Mouse (Mus musculus): Measurements from ENCODE around the gene Dusp22. TPM values are rescaled to one million over a fixed set of nuclear protein-coding genes. Genes with fewer than 3 reads are reported as not detected.

Dusp22 gene
- polyA plus RNA-seq (2015; fragmentation: Nextera tagmentation; extraction: Ambion mirVana), result 25.0 and 28.4 TPM in 2 replicates

DNA sequence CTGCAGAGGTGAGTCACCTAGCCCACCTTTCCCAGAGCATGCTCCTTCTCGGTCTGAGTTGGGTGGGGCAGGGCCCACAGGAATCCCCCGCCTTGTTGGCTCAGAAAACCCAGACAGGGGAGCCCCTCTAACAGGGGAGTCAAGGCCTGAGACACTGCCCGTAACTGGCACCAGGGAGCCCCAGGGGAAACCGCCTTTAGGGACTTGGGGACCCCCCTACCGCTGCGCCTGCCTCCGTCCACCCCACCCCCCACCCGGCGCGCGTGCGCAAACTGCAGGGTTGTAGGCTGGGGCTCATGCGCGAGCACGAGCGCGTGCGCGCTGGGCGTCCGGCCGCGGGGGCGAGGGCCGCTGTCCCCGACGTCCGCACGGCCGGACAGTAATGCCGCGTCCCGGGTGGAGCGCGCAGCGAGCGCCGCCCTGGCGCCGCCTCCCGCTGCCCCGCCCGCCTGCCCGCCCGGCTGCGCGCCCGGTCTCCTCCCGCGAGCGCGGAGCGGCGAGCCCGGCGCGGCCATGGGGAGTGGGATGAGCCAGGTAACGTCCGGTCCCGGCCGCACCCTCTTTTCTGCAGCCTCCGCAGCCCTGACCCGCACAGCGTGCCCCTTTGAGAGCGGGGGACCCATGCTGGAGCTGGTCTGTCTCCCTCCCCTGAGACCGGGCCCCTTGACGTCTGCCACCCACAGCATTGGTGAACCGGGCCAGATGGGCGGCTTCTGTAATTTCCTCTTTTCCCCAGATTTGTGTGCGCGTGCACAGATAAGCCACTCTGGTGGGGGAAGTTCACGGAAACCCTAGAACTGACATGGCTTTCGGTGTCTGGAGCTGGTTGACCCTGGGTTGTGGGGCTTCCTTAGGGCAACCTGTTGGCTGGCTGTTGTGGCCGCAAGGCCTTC, at the start of gene Dusp22:
Gene Dusp22 (plus strand): TSS at position 387 of the 893 bp plus-strand sequence.
- whole genome bisulfite sequencing, result 1% methylated on average over 73 of the region's 74 CpGs
- H3K4me3 ChIP-seq (replicated peaks), result peak within 1 kb of the TSS; percentile 80
- no peaks in the 10 kb centered on the region for H3K27me3 ChIP-seq (replicated peaks)
- no peaks in the 10 kb centered on the region for H3K4me1 ChIP-seq
- H3K9ac ChIP-seq, result peak within 1 kb of the TSS; percentile 68
- peak within 1 kb of the TSS; percentile 77 for H3K27ac ChIP-seq
- no peaks in the 10 kb centered on the region for H3K36me3 ChIP-seq
- peak within 1 kb of the TSS; percentile 78 for H3K4me2 ChIP-seq
- H3K9me3 ChIP-seq, result no peaks in the 10 kb centered on the region
- peak; percentile 97 for ATAC-seq (ENCODE audit: insufficient read depth, low FRiP score, low read depth)

DNA sequence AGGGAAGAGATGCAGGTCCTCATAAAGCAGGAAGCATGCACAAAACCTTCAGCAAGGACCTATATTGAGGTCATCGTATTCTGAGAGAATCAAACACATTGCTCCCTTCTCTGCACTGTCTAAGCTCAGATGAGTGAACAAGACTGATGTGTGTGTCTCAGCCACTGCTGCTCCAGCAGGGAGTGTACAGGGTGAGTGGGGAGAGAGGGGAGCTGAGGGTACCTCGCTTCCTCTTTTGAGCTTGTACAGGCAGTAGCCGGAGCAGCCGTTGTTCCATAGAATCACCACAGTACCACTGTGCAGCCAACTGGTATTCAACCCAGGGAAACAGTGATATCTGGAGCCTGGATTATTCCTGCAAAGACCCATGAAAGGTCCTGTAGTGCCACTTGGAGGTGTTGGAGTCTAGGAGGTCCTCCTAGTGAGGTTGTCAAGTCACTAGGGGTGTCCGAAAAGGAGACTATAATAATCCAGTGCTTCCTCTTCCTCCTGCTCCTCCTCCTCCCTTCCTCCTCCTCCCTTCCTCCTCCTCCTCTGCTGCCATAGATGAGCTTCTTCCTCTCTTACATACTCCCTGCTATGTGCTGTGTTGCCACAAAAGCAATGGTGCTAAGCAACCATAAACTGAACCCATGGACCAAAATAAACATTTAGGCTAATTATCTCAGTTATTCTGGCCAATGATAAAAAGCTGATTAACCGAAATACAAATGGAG, 47.6 kb upstream of the Dusp22 start:
- no peak overlapping the region for H3K4me3 ChIP-seq (replicated peaks)
- H3K27me3 ChIP-seq (replicated peaks), result no peaks in the 10 kb centered on the region
- H3K4me2 ChIP-seq, result no peak overlapping the region
- H3K36me3 ChIP-seq, result no peaks in the 10 kb centered on the region
- 81% methylated on average over 6 of the region's 6 CpGs for WGBS
- H3K9ac ChIP-seq, result no peak overlapping the region
- H3K9me3 ChIP-seq, result no peaks in the 10 kb centered on the region
- no peaks in the 10 kb centered on the region for H3K4me1 ChIP-seq
- no peak for ATAC-seq (ENCODE audit: insufficient read depth, low FRiP score, low read depth)
- H3K27ac ChIP-seq, result no peak overlapping the region

DNA sequence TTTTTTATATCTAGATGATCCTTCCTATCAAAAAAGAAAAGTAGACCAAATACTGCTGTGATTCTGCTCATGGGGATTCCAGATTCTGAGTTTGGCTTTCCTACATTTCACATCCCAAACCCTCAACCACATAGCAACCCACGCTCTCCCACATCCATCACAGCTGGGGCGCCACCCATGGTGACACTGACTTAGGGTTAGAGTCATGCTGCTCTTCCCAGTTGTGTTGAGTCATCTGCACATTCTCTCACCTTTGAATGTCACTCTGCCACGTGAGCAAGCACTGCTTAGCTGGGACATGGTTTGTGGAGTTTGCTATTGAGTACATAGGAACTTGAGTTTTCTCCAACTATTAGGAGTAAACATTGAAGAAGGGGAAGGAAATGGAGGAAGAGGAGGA, 40.1 kb upstream of the Dusp22 start:
- Histone ChIP-seq H3K36me3 (no peaks in the 10 kb centered on the region), H3K27ac (no peak overlapping the region), H3K9ac (no peak overlapping the region), H3K9me3 (no peaks in the 10 kb centered on the region), H3K4me1 (no peaks in the 10 kb centered on the region), H3K27me3 (replicated peaks) (no peaks in the 10 kb centered on the region), H3K4me2 (no peak overlapping the region), H3K4me3 (replicated peaks) (no peak overlapping the region)
- no peak for ATAC-seq (ENCODE audit: insufficient read depth, low FRiP score, low read depth)
- 56% methylated on average over 3 of the region's 3 CpGs for WGBS

DNA sequence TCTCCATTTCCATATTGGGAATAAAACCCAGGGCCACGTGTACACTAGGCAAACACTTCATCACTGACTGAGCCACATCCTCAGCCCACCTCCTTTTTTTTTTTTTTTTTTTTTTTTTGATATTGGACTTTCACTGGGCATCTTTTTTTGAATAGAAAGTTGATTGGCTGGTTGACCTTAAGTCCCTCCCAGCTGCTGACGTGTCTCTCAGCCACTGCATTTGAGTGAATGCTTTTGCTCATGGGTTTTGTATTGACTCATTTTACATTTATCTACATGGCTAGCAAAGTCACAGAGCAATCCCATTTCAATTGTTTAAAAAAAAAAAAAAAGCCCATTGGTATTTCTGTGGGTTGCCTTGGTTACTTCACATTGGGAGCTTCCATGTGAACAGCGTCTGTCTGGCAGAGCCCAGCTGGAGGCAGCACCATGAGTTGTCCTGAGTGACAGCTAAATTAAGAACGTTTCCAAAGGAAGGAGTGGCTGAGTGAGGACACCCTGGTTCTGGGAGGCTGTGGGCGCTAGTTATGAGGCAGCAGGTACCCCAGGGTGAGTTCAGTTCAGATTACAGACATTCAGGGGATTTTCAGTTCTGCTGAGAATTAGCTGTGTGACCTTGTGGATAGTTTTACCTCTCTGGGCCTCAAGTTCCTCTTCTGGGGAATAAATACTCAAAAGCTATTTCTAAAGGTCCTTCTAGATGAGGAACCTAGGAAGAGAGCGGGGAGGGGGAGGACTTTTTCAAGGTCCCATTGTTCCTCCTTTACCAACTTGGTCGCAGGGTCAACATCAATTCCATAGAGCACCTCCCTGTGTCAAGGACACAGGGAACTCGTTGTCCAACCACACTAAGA, 31.4 kb upstream of the Dusp22 start:
- Histone ChIP-seq H3K4me2 (no peak overlapping the region), H3K36me3 (no peaks in the 10 kb centered on the region), H3K4me3 (replicated peaks) (no peak overlapping the region), H3K27ac (no peak overlapping the region), H3K9me3 (no peaks in the 10 kb centered on the region), H3K4me1 (no peaks in the 10 kb centered on the region), H3K27me3 (replicated peaks) (no peaks in the 10 kb centered on the region), H3K9ac (no peak overlapping the region)
- 51% methylated on average over 8 of the region's 8 CpGs for WGBS
- no peak for ATAC-seq (ENCODE audit: insufficient read depth, low FRiP score, low read depth)

DNA sequence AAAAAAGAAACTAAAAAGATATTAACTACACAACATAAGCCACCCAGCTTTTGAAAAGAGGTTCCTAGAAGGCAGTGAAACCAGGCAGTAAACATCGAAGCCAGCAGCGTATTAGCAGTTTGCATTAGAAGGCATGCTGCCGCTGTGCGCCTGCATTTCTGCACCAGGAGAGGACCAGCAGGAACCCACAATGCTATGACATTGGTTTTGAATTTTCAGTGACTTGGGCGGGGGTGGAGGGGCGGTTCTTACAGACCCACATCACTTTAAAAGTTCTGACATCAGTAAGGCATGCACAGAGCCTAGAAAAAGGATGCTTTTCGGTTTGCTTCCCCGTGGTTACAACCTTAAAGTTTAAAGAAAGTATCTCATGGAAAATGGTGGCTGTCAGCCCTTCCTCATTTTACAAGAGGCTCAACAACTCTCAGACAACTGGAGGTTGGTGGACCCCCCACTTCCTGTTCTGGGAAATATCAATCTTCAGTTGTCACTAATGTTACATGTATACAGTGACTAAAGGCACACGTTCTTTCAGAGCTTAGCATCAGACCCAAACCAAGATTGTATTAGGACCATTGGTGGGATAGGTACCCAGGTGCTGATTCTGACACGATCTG, 29.9 kb upstream of the Dusp22 start:
- WGBS, result 60% methylated on average over 10 of the region's 10 CpGs
- ATAC-seq (ENCODE audit: insufficient read depth, low FRiP score, low read depth), result no peak
- no peaks in the 10 kb centered on the region for H3K36me3 ChIP-seq
- H3K27me3 ChIP-seq (replicated peaks), result no peaks in the 10 kb centered on the region
- H3K9ac ChIP-seq, result no peak overlapping the region
- no peaks in the 10 kb centered on the region for H3K9me3 ChIP-seq
- H3K4me1 ChIP-seq, result no peaks in the 10 kb centered on the region
- no peak overlapping the region for H3K4me2 ChIP-seq
- no peak overlapping the region for H3K4me3 ChIP-seq (replicated peaks)
- no peak overlapping the region for H3K27ac ChIP-seq

DNA sequence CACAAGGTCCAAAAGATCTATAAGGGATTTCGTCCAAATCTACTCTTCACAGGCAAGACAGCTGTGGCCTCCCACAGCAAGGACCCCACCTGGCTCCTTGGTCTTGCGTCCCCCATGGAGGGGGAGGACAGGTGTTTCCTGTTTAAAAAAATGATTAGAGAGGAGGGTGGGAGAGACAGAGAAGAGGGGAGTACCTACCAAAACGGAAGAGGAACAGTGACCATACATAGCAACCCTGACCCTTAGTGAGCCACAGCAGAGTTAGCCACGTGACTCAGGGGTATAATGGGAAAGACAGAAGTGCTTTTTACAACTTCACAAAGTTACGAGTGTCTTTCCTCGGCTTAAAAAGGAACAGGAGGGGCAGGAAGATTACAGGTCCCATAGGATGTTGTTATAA, 26.8 kb upstream of the Dusp22 start:
- no peak for ATAC-seq (ENCODE audit: insufficient read depth, low FRiP score, low read depth)
- Histone ChIP-seq H3K27me3 (replicated peaks) (no peaks in the 10 kb centered on the region), H3K9me3 (no peaks in the 10 kb centered on the region), H3K4me2 (no peak overlapping the region), H3K4me1 (no peaks in the 10 kb centered on the region), H3K4me3 (replicated peaks) (no peak overlapping the region), H3K9ac (no peak overlapping the region), H3K27ac (no peak overlapping the region), H3K36me3 (no peaks in the 10 kb centered on the region)
- WGBS, result 53% methylated on average over 6 of the region's 6 CpGs

DNA sequence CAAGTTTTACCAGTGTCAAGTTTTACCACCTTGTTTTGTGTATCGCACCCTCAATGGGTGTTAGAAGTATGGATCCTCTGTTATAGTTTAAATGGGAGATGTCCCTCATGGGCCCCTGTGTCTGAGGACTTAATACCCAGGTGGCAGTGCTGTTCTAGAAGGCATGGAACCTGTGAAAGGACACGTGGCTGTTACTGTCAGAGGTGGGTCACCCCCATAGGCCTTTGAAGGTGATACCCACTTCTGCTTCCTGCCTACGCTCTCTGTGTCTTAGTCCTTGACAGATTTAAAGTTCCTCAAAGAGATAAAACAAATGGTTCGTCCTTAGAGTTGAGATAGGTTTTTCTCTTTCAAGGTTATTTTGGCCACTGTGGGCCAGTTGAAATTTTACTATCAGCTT, 23.3 kb upstream of the Dusp22 start:
- Histone ChIP-seq H3K4me3 (replicated peaks) (no peak overlapping the region), H3K4me1 (no peaks in the 10 kb centered on the region), H3K9me3 (no peaks in the 10 kb centered on the region), H3K27me3 (replicated peaks) (no peaks in the 10 kb centered on the region), H3K36me3 (no peaks in the 10 kb centered on the region), H3K27ac (no peak overlapping the region), H3K4me2 (no peak overlapping the region), H3K9ac (no peak overlapping the region)
- WGBS, result 79% methylated on average over 4 of the region's 4 CpGs
- no peak for ATAC-seq (ENCODE audit: insufficient read depth, low FRiP score, low read depth)

DNA sequence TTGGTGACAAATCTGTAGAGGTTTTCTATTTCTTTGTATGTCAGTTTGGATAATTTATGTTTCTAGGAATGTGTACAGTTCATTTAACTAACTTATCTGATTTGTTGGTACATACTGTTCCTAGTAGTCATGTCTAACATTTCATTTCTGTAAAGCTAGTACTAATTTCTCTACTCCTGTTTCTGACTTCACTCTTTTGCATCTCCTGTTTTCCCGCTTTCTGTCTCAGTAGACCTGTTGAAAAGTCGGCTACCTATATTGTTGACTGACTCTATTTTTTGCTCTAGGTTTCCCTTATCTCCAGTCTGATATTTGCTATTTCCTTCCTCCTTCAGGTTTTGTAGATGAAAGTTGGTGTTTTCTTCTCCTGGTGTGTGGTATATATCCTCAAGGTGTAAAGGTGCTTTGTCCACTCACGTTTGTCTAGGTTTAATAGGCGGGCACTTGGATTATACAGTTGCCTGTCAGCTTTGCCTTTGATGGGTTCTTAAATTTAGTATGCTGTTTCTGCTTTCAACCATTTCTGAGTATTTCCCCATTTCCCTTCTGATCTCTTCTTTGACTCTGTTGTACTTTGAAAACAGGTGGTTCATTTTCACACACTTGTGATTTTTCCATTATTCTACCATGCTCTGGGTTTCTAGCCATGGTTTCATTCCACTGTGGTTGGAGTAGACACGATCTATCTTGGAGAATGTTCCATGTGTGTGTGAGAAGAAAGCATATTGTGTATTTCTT, 21.3 kb upstream of the Dusp22 start:
- ATAC-seq (ENCODE audit: insufficient read depth, low FRiP score, low read depth), result no peak
- Histone ChIP-seq H3K9me3 (no peaks in the 10 kb centered on the region), H3K4me1 (no peaks in the 10 kb centered on the region), H3K9ac (no peak overlapping the region), H3K4me2 (no peak overlapping the region), H3K36me3 (no peaks in the 10 kb centered on the region), H3K4me3 (replicated peaks) (no peak overlapping the region), H3K27me3 (replicated peaks) (no peaks in the 10 kb centered on the region), H3K27ac (no peak overlapping the region)
- 77% methylated on average over 5 of the region's 5 CpGs for WGBS

DNA sequence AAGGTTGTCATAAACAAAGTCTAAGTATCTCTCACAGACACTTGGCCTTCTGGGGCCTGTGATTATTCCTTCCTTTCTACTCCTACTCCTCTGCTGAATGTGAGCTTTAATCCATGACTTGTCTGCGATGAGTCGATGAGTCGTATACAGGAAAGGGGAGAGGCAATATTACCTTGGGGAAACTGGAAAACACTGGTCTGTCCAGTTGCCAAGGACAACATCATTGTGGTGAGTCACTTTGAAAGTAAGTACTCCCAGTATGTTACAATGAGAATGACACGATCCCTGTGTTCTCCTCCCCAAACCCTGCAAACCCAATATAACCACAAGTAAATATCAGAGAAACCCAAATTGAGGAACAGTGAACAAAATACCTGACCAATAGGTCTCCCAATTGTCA, 17.7 kb upstream of the Dusp22 start:
- Histone ChIP-seq H3K36me3 (no peaks in the 10 kb centered on the region), H3K27me3 (replicated peaks) (no peaks in the 10 kb centered on the region), H3K4me2 (no peak overlapping the region), H3K9ac (no peak overlapping the region), H3K4me3 (replicated peaks) (no peak overlapping the region), H3K27ac (no peak overlapping the region), H3K4me1 (no peaks in the 10 kb centered on the region), H3K9me3 (no peaks in the 10 kb centered on the region)
- no peak for ATAC-seq (ENCODE audit: insufficient read depth, low FRiP score, low read depth)
- WGBS, result 74% methylated on average over 4 of the region's 4 CpGs

DNA sequence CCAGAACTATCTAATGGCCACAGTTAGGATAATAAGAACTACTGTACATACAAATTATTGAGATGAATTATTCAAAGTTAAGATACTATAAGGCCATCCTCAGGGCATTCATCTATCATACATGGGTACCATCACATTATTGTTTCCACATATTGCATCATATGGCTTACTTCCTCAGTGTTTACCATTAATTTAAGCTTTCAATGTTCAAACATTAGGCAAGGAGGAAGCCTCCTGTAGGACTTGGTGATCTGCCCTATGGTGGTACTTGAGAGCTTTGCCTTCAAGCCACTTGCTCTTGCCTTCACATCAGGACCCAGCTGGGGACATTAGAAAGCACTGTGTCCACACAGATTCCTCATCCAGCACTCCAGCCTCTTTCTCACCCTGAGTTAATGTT, 11.3 kb upstream of the Dusp22 start:
- H3K27me3 ChIP-seq (replicated peaks), result no peaks in the 10 kb centered on the region
- H3K9ac ChIP-seq, result no peak overlapping the region
- no peak overlapping the region for H3K4me3 ChIP-seq (replicated peaks)
- no peak overlapping the region for H3K4me2 ChIP-seq
- no peaks in the 10 kb centered on the region for H3K36me3 ChIP-seq
- ATAC-seq (ENCODE audit: insufficient read depth, low FRiP score, low read depth), result no peak
- no peaks in the 10 kb centered on the region for H3K4me1 ChIP-seq
- H3K27ac ChIP-seq, result no peak overlapping the region
- H3K9me3 ChIP-seq, result no peaks in the 10 kb centered on the region

DNA sequence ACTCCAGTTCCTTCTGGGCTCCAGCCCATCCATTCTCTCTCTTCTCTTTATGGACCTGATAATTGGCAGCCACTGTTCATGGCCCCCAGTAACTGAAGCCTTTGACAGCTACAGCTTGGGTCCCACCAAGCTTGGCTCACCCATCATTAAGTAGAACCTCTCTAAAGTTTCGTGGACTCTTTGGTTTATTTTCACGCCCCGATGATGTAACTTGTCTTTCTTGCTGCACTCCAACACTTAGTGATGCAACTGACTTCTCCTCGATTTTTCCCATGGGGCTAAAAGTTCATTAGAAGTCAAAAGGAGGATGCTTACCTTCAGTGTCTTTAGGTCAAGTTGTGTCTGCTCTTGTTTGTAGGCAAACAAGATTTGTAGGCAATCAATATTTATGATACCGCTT, 10.6 kb upstream of the Dusp22 start:
- Histone ChIP-seq H3K9me3 (no peaks in the 10 kb centered on the region), H3K9ac (no peak overlapping the region), H3K27ac (no peak overlapping the region), H3K36me3 (no peaks in the 10 kb centered on the region), H3K27me3 (replicated peaks) (no peaks in the 10 kb centered on the region), H3K4me3 (replicated peaks) (no peak overlapping the region), H3K4me1 (no peaks in the 10 kb centered on the region), H3K4me2 (no peak overlapping the region)
- WGBS, result 83% methylated on average over 5 of the region's 5 CpGs
- ATAC-seq (ENCODE audit: insufficient read depth, low FRiP score, low read depth), result no peak
